Mouse (Mus musculus): Measurements from ENCODE around the gene Klk1. TPM values are rescaled to one million over a fixed set of nuclear protein-coding genes. Genes with fewer than 3 reads are reported as not detected.

The Klk1 gene
- total RNA-seq, 1 experiment = 4.0 TPM

- Histone ChIP-seq H3K27ac (ENCODE audit: insufficient read depth, low read depth, low read length, poor library complexity, severe bottlenecking) (no peak overlapping the region), H3K4me3 (ENCODE audit: insufficient read depth in 1 of 2, low read depth in 1 of 2, low read length in 2 of 2, poor library complexity in 1 of 2, severe bottlenecking in 1 of 2) (no peak overlapping the region), H3K9me3 (ENCODE audit: control insufficient read depth, insufficient read depth, low read depth, low read length) (no peaks in the 10 kb centered on the region), H3K4me1 (ENCODE audit: control insufficient read depth in 2 of 2, insufficient read depth in 2 of 2, low read length in 2 of 2, poor library complexity in 1 of 2) (peaks cover 0 to 16% of the 10 kb centered on the region in 2 experiments; a peak in 2 of 4 replicates), H3K9ac (ENCODE audit: insufficient read depth, low read depth, low read length, poor library complexity, severe bottlenecking) (no peak overlapping the region), H3K36me3 (ENCODE audit: control insufficient read depth, insufficient read depth, low read length, poor library complexity, severe bottlenecking) (no peaks in the 10 kb centered on the region)
- DNase-seq (ENCODE audit: low read depth, low spot score) = no peak
- in situ Hi-C loops (cut with MboI; ENCODE audit: low sequenced_read_pairs in 2 of 2, unreplicated experiment in 2 of 2) = loop anchor here in 1 of 2 experiments (25.0 kb wide), 1 partner anchor 166 kb away; the partner anchor contains the start of gene Lrrc4b
- TF ChIP-seq HCFC1 (IDR thresholded peaks at IDR 0.05; ENCODE audit: borderline replicate concordance, insufficient read depth, low read length) (peak; percentile 93), ZNF384 (IDR thresholded peaks at IDR 0.05; ENCODE audit: low read depth, low read length) (no peak)
Measured at GRCm38 (mm10) chr7:44271309-44271708, 46.1 kb downstream of the Klk1 start.

- Histone ChIP-seq H3K36me3 (ENCODE audit: control insufficient read depth, insufficient read depth, low read length, poor library complexity, severe bottlenecking) (no peaks in the 10 kb centered on the region), H3K9me3 (ENCODE audit: control insufficient read depth, insufficient read depth, low read depth, low read length) (no peaks in the 10 kb centered on the region), H3K4me1 (ENCODE audit: control insufficient read depth in 2 of 2, insufficient read depth in 2 of 2, low read length in 2 of 2, poor library complexity in 1 of 2) (peaks cover 0 to 18% of the 10 kb centered on the region in 2 experiments; a peak in 2 of 4 replicates), H3K9ac (ENCODE audit: insufficient read depth, low read depth, low read length, poor library complexity, severe bottlenecking) (no peak overlapping the region), H3K27ac (ENCODE audit: insufficient read depth, low read depth, low read length, poor library complexity, severe bottlenecking) (no peak overlapping the region), H3K4me3 (ENCODE audit: insufficient read depth in 1 of 2, low read depth in 1 of 2, low read length in 2 of 2, poor library complexity in 1 of 2, severe bottlenecking in 1 of 2) (no peak overlapping the region)
- DNase-seq (ENCODE audit: low read depth, low spot score) = no peak
- TF ChIP-seq CHD2 (IDR thresholded peaks at IDR 0.05; ENCODE audit: low read depth, low read length) = no peak
- no peak for TF ChIP-seq HCFC1 (IDR thresholded peaks at IDR 0.05; ENCODE audit: borderline replicate concordance, insufficient read depth, low read length)
- no peak for TF ChIP-seq MAFK (IDR thresholded peaks at IDR 0.05; ENCODE audit: insufficient read depth, low read depth, low read length)
- in situ Hi-C loops (cut with MboI; ENCODE audit: low sequenced_read_pairs in 2 of 2, unreplicated experiment in 2 of 2) = loop anchor here in 1 of 2 experiments (25.0 kb wide), 1 partner anchor 165 kb away; the partner anchor contains the start of gene Lrrc4b
Measured at GRCm38 (mm10) chr7:44272546-44272945, 47.4 kb downstream of the Klk1 start.

- Histone ChIP-seq H3K9ac (ENCODE audit: insufficient read depth, low read depth, low read length, poor library complexity, severe bottlenecking) (no peak overlapping the region), H3K27ac (ENCODE audit: insufficient read depth, low read depth, low read length, poor library complexity, severe bottlenecking) (no peak overlapping the region; the same call in 1 of the 2 replicates), H3K36me3 (ENCODE audit: control insufficient read depth, insufficient read depth, low read length, poor library complexity, severe bottlenecking) (no peaks in the 10 kb centered on the region), H3K9me3 (ENCODE audit: control insufficient read depth, insufficient read depth, low read depth, low read length) (no peaks in the 10 kb centered on the region), H3K4me3 (ENCODE audit: insufficient read depth in 1 of 2, low read depth in 1 of 2, low read length in 2 of 2, poor library complexity in 1 of 2, severe bottlenecking in 1 of 2) (no peak overlapping the region), H3K4me1 (ENCODE audit: control insufficient read depth in 2 of 2, insufficient read depth in 2 of 2, low read length in 2 of 2, poor library complexity in 1 of 2) (peaks cover 0 to 18% of the 10 kb centered on the region in 2 experiments; a peak in 2 of 4 replicates)
- in situ Hi-C loops (cut with MboI; ENCODE audit: low sequenced_read_pairs in 2 of 2, unreplicated experiment in 2 of 2) = loop anchor here in 1 of 2 experiments (25.0 kb wide), 1 partner anchor 164 kb away; the partner anchor contains the start of gene Lrrc4b
- no peak for TF ChIP-seq ZC3H11A (IDR thresholded peaks at IDR 0.05; ENCODE audit: borderline replicate concordance, low read depth, low read length)
- TF ChIP-seq ZNF384 (IDR thresholded peaks at IDR 0.05; ENCODE audit: low read depth, low read length) = no peak
- TF ChIP-seq CHD2 (IDR thresholded peaks at IDR 0.05; ENCODE audit: low read depth, low read length) = no peak
- no peak for TF ChIP-seq HCFC1 (IDR thresholded peaks at IDR 0.05; ENCODE audit: borderline replicate concordance, insufficient read depth, low read length)
- TF ChIP-seq MAFK (IDR thresholded peaks at IDR 0.05; ENCODE audit: insufficient read depth, low read depth, low read length) = no peak
- no peak for DNase-seq (ENCODE audit: low read depth, low spot score)
Measured at GRCm38 (mm10) chr7:44273446-44273845, 48.3 kb downstream of the Klk1 start.

- DNase-seq (ENCODE audit: low read depth, low spot score) = no peak
- H3K4me3 ChIP-seq (ENCODE audit: insufficient read depth in 1 of 2, low read depth in 1 of 2, low read length in 2 of 2, poor library complexity in 1 of 2, severe bottlenecking in 1 of 2) = peak overlapping the region; percentile 32 to 46; a peak in 2 of 4 replicates
- peak overlapping the region; percentile 31; the same call in 1 of the 2 replicates for H3K9ac ChIP-seq (ENCODE audit: insufficient read depth, low read depth, low read length, poor library complexity, severe bottlenecking)
- in situ Hi-C loops (cut with MboI; ENCODE audit: low sequenced_read_pairs in 2 of 2, unreplicated experiment in 2 of 2) = loop anchor here in 1 of 2 experiments (25.0 kb wide), 1 partner anchor 163 kb away; the partner anchor contains the start of gene Lrrc4b
- no peak for TF ChIP-seq MAFK (IDR thresholded peaks at IDR 0.05; ENCODE audit: insufficient read depth, low read depth, low read length)
- no peak for TF ChIP-seq ZNF384 (IDR thresholded peaks at IDR 0.05; ENCODE audit: low read depth, low read length)
- no peak for TF ChIP-seq CHD2 (IDR thresholded peaks at IDR 0.05; ENCODE audit: low read depth, low read length)
- no peak for TF ChIP-seq ZC3H11A (IDR thresholded peaks at IDR 0.05; ENCODE audit: borderline replicate concordance, low read depth, low read length)
- no peak for TF ChIP-seq HCFC1 (IDR thresholded peaks at IDR 0.05; ENCODE audit: borderline replicate concordance, insufficient read depth, low read length)
- no peak overlapping the region; the same call in 1 of the 2 replicates for H3K27ac ChIP-seq (ENCODE audit: insufficient read depth, low read depth, low read length, poor library complexity, severe bottlenecking)
- H3K4me1 ChIP-seq (ENCODE audit: control insufficient read depth in 2 of 2, insufficient read depth in 2 of 2, low read length in 2 of 2, poor library complexity in 1 of 2) = peaks cover 0 to 18% of the 10 kb centered on the region in 2 experiments; a peak in 2 of 4 replicates
- H3K9me3 ChIP-seq (ENCODE audit: control insufficient read depth, insufficient read depth, low read depth, low read length) = no peaks in the 10 kb centered on the region
- no peaks in the 10 kb centered on the region for H3K36me3 ChIP-seq (ENCODE audit: control insufficient read depth, insufficient read depth, low read length, poor library complexity, severe bottlenecking)
Measured at GRCm38 (mm10) chr7:44274096-44274495, 48.9 kb downstream of the Klk1 start.

- no peak overlapping the region for H3K27ac ChIP-seq (ENCODE audit: insufficient read depth, low read depth, low read length, poor library complexity, severe bottlenecking)
- H3K9ac ChIP-seq (ENCODE audit: insufficient read depth, low read depth, low read length, poor library complexity, severe bottlenecking) = no peak overlapping the region
- in situ Hi-C loops (cut with MboI; ENCODE audit: low sequenced_read_pairs in 2 of 2, unreplicated experiment in 2 of 2) = no loop called here
- no peak for DNase-seq (ENCODE audit: low read depth, low spot score)
- H3K4me3 ChIP-seq (ENCODE audit: insufficient read depth in 1 of 2, low read depth in 1 of 2, low read length in 2 of 2, poor library complexity in 1 of 2, severe bottlenecking in 1 of 2) = no peak overlapping the region
- H3K4me1 ChIP-seq (ENCODE audit: control insufficient read depth in 2 of 2, insufficient read depth in 2 of 2, low read length in 2 of 2, poor library complexity in 1 of 2) = peaks cover 0 to 18% of the 10 kb centered on the region in 2 experiments; a peak in 2 of 4 replicates
- no peaks in the 10 kb centered on the region for H3K9me3 ChIP-seq (ENCODE audit: control insufficient read depth, insufficient read depth, low read depth, low read length)
- no peaks in the 10 kb centered on the region for H3K36me3 ChIP-seq (ENCODE audit: control insufficient read depth, insufficient read depth, low read length, poor library complexity, severe bottlenecking)
- TF ChIP-seq HCFC1 (IDR thresholded peaks at IDR 0.05; ENCODE audit: borderline replicate concordance, insufficient read depth, low read length) (no peak), MAFK (IDR thresholded peaks at IDR 0.05; ENCODE audit: insufficient read depth, low read depth, low read length) (no peak), CHD2 (IDR thresholded peaks at IDR 0.05; ENCODE audit: low read depth, low read length) (no peak), ZC3H11A (IDR thresholded peaks at IDR 0.05; ENCODE audit: borderline replicate concordance, low read depth, low read length) (no peak), ZNF384 (IDR thresholded peaks at IDR 0.05; ENCODE audit: low read depth, low read length) (no peak)
Measured at GRCm38 (mm10) chr7:44275546-44275945, 50.4 kb downstream of the Klk1 start.

Measured in ES-E14 (cell line).